Mouse (Mus musculus): ENCODE data around the gene Dpep2nb.

DNA sequence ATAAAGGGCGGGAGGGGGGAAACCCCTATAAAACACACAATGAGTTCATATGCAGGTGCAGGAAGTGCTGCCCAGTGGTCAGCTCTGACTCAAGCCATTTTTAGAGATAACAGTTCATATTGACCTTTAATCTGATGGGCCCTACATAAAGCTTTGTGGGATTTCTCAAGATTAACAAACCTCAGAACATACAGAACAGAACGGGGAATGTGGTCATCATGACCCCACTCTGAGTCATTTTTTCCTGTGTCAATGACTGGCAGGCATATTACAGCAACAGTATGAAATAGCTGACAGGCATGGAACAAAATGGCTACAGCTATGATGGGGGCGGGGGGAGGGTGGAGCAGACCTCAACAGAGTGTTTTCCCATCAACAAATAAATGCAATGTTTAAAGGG lies 1.4 kb upstream of the Dpep2nb start:
- TF ChIP-seq POLR2A (IDR thresholded peaks at IDR 0.05; ENCODE audit: low read depth, low read length) = no peak
- no peak for TF ChIP-seq CTCF (IDR thresholded peaks at IDR 0.05; ENCODE audit: borderline replicate concordance, insufficient read depth, low read length)

Data from embryonic fibroblast, embryonic 13.5 days (primary cell).